Mouse (Mus musculus): Measurements from ENCODE around the gene Tsc22d3.

Tsc22d3 gene

GRCm38 (mm10) chrX:140600410-140601109 lies at the start of gene Tsc22d3:
Gene Tsc22d3 (minus strand): TSS chrX:140600659.
- peak; percentile 70 to 91 for DNase-seq (ENCODE audit: inconsistent age in 2 of 2, low spot score in 1 of 2)

GRCm38 (mm10) chrX:140639592-140639991 lies 39.1 kb upstream of the Tsc22d3 start:
- no peak for DNase-seq (ENCODE audit: inconsistent age in 2 of 2, low spot score in 1 of 2)

GRCm38 (mm10) chrX:140638028-140638427 lies 37.6 kb upstream of the Tsc22d3 start:
- no peak for DNase-seq (ENCODE audit: inconsistent age in 2 of 2, low spot score in 1 of 2)

DNA sequence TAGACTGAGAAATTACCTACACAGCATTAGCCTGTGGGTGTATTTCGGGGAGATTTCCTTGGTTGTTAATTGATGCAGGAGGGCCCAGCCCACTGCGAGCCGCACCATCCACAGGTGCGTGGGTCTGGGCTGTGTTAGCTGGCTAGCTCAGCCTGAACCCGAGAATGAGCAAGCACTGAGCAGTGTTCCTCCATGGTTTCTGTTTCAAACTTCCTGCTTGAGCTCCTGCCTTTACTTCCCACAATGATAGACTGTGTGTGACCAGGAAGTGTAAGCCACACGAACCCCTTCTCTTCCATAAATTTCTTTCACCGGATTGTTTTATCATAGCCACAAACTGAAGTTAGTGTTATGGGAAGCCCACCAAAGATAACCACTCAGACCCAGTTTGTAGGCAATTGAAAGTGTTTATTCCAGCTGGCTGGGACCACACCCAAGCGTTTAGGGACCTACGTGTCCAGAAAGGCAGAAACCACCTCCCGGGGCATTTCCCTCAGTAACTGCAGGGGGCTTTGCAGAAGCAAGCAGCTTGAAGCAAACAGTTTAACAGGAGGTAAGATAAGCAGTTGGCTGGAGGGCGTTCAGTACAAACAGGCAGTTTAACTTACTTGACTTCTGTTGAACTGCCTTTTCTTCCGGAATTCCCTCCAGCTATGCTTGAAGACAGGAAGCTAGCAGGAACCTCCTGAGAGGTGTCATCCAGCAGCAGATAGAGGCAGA lies 24.6 kb upstream of the Tsc22d3 start:
- no peak for DNase-seq (ENCODE audit: inconsistent age in 2 of 2, low spot score in 1 of 2)

DNA sequence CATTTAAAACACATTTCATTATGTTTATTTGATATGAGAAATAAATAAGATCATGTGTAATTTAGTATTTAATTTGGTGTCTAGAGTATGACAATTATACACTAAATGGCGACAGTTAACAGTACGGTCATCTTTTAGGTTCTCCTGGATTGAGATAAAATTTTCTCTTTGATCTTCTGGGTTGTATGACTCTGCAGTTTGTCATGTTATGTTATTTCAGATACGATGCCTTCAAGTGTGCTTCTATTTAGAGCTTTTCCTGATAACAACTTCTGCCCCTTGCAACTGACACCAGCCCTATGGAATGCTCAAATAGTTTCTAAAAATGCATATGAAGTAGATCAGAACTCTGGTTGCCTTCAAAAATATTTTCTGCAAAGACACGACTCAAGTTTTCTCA lies 9.5 kb upstream of the Tsc22d3 start:
- DNase-seq (ENCODE audit: inconsistent age in 2 of 2, low spot score in 1 of 2): no peak

DNA sequence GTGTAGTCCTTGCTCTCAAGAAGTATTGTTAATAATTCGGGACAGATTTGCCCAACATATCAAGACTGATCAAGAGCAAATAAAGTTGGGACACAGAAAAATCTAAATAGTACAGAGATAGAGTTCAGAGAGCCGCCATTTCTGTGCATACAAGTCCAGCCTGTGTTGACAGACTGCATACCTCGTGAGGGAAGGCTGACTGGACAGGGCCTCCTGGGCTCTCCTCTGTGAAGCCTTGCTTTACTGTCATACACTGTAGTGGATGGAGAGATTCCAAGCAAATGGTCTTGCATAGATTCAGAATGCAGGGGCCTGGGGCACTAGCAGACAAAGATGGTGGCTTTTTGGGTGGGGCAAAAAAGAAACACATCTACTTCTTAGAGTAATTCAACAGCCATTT lies 1.4 kb upstream of the Tsc22d3 start:
- DNase-seq (ENCODE audit: inconsistent age in 2 of 2, low spot score in 1 of 2): peak in 1 of 2 experiments; percentile 60

DNA sequence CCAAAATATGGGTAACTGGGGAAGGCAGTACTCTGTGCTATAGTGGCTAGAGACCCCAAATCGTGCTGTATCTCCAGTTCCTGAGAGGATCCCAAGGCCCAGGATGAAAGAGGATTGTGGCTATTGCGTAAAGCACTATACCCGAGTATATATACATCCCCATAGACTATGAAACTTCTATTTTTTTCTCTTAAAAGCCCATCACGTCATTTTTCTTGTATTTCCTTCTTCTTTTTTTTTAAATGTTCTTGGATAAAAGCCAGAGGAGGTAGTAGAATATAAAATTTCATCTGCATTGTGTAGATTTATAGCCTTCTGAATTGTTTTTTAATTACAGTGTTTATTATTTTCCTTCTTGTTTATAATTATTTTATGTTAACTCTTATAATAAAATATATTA lies 852 bp upstream of the Tsc22d3 start:
- DNase-seq (ENCODE audit: inconsistent age in 2 of 2, low spot score in 1 of 2): no peak

GRCm38 (mm10) chrX:140599561-140600409 lies 674 bp downstream of the Tsc22d3 start:
- peak; percentile 44 to 75 for DNase-seq (ENCODE audit: inconsistent age in 2 of 2, low spot score in 1 of 2)

GRCm38 (mm10) chrX:140598850-140599560 lies 1.5 kb downstream of the Tsc22d3 start:
- peak; percentile 80 to 91 for DNase-seq (ENCODE audit: inconsistent age in 2 of 2, low spot score in 1 of 2)

DNA sequence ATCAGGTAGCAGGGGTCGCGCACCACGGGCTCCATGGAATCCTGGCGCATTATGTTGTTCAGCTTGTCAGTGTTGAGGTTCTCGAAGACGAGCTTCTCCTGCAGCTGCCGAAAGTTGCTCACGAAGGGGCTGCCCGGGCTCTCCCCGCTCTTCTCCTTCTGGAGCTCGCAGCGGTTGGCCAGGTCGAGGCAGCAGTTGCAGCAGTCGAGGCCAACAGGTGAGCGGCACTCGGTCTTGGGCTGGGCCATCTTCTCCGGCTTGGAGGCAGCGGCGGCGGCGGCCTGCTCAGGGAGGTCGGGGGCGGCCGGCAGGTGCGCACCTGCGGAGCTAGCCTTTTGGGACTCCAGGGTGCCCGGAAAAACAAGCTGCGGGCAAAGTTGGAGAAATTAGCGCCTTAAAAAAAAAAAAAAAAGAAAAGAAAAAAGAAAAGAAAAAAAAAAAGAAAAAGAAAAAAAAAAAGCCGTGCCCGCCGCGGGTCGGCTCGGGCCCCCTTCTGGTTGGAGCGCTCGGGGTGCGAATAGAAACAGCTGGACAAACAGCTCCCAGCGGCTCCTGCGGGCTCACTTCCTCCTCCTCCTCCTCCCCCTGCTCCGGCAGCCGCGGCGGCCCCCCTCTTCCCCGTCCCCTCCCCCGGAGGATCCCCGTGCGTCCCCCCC lies 2.1 kb downstream of the Tsc22d3 start:
- peak; percentile 29 to 66 for DNase-seq (ENCODE audit: inconsistent age in 2 of 2, low spot score in 1 of 2)

- DNase-seq (ENCODE audit: inconsistent age in 2 of 2, low spot score in 1 of 2): no peak
Observed at GRCm38 (mm10) chrX:140591176-140591575, 9.3 kb downstream of the Tsc22d3 start.

DNA sequence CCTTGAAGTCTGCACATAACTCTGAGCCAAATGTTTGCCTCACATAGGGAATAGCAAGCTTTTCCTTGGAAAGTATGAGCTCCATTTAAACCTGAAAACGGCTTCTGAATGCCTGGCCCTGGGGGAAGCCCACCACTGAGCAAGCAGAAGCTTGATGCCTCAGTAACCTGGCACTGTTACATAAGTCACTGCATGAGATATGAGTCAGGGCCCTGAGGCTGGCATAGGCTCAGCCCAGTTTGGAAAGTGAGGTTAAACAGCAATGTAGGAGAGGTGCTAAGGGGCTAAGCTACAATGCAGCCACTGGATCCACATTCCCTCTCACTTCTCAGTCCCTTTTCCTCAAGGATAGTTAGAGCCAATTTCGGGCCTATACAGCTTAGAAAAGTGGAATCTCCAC lies 10.3 kb downstream of the Tsc22d3 start:
- DNase-seq (ENCODE audit: inconsistent age in 2 of 2, low spot score in 1 of 2): peak; percentile 50 to 68

- DNase-seq (ENCODE audit: inconsistent age in 2 of 2, low spot score in 1 of 2): no peak
Observed at GRCm38 (mm10) chrX:140589194-140589751, 11.2 kb downstream of the Tsc22d3 start.

DNA sequence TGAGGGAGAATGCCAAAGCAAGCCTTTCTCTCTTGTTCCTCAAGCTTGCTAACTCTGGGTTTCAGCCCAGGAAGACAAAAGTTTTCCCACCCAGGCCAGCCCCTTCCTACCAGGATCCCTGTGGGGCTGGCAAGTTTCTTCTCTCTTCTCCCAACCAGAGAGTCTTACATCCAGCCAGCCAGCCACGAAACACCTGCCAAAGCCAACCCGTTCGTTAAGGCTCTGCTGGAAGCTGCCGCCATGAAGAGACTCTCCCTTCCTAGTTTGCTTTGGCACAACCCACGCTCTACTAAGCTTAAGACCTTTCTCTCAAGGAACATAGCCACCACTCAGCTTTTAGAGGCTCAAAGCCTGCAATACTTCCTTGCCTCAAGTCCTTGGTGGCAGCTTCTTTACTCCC lies 11.9 kb downstream of the Tsc22d3 start:
- no peak for DNase-seq (ENCODE audit: inconsistent age in 2 of 2, low spot score in 1 of 2)

GRCm38 (mm10) chrX:140580416-140580815 lies 20.0 kb downstream of the Tsc22d3 start:
- DNase-seq (ENCODE audit: inconsistent age in 2 of 2, low spot score in 1 of 2): no peak

DNA sequence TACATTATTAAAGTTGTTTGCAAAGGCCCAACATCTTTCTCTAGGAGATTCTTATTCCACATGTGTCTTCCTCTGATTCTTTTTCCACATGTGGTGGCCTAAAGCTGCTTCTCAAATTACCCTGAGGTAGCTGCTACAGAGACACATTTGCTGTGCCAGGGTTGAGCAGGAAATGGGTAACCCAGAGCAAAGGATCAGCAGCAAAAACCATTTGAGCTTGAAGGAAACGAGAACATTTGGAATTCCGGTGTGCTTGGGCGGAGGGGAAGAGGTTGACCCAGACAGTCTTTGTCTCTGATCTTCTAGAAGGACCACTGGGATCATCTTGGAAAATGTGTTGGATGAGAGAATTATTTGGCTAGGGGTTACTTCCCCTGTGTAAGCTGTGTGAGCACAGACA lies 24.8 kb downstream of the Tsc22d3 start:
- DNase-seq (ENCODE audit: inconsistent age in 2 of 2, low spot score in 1 of 2): no peak

DNA sequence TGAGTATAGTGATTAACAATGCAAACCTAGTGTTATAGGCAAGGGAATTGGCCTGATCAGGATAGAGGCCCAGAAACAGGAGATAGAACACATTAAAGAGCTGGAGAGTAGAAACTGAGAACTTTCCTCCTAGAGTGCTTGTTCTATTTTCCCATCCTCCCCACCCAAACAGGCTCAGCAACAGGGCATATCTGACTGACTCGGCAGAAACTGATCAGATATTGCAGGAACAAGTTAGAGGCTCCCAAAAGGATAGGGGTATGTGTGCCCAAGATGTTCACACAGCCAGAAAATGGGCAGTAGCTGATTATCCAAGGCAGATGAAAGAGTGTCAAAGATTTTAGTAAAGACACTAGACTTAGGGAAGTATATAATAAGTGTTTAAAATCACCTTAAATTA lies 25.3 kb downstream of the Tsc22d3 start:
- DNase-seq (ENCODE audit: inconsistent age in 2 of 2, low spot score in 1 of 2): no peak

DNA sequence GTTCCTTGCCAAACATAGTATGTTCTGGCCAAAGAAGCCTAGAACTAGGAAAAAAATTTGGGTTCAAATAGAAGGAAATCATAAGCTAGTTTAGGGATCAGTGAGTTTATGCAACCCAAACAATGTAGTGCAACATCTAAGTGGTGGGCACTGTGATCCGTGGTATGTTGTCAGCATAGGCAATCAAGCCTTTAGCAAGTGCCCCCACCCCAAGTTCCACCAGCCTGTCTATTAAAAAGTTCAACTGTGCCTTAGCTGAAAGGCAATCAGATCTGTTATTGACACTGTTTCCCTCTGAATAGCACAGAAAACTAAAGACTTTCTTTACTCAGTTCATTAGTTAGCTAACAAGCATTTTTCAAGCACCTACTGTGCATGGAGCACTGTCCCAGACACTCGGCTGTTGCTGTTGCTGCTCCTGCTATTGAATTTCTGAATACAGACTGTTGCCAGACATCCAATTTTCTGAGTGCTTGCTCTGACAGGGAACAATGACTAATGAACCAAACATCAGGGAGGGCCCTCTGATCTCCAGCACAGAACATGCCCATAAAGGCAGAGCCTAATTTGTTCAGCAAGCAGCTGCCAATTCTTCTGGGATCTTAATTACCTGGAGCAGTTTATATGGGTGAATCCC lies 27.6 kb downstream of the Tsc22d3 start:
- peak in 1 of 2 experiments; percentile 42 for DNase-seq (ENCODE audit: inconsistent age in 2 of 2, low spot score in 1 of 2)

GRCm38 (mm10) chrX:140569595-140569994 lies 30.9 kb downstream of the Tsc22d3 start:
- no peak for DNase-seq (ENCODE audit: inconsistent age in 2 of 2, low spot score in 1 of 2)

Measured in adrenal gland, adult (tissue).